Mouse (Mus musculus) embryonic facial prominence, embryonic 12.5 days (tissue): ENCODE results near the gene Astn2. TPM values are rescaled to one million over a fixed set of nuclear protein-coding genes. Genes with fewer than 3 reads are reported as not detected.

ENCODE experiments used
- ATAC-seq: fragments of 200-750 bp; cut with Nextera tagmentation; 2 replicates; pipeline ENCODE4 v1.8.0; 2017; ENCODE audit not compliant: insufficient number of reproducible peaks, insufficient read depth, low FRiP score, low TSS enrichment
- H3K27ac ChIP-seq: fragments of 300-500 bp; sonication (generic); 2 replicates; pipeline ENCODE4 v1.5.1; 2016; ENCODE audit warnings: mild to moderate bottlenecking
- H3K27me3 ChIP-seq: fragments of 300-500 bp; sonication (generic); 2 replicates; pipeline ENCODE4 v1.6.1; 2016; ENCODE audit warnings: mild to moderate bottlenecking, moderate library complexity
- H3K36me3 ChIP-seq: fragments of 300-500 bp; sonication (generic); 2 replicates; pipeline ENCODE4 v1.6.1; 2016; ENCODE audit warnings: mild to moderate bottlenecking
- H3K4me1 ChIP-seq: fragments of 300-500 bp; sonication (generic); 2 replicates; pipeline ENCODE4 v1.6.1; 2016
- H3K4me2 ChIP-seq: fragments of 300-500 bp; sonication (generic); replicated peaks from 2 replicates; pipeline ENCODE4 v1.6.1; 2016; ENCODE audit warnings: mild to moderate bottlenecking, moderate library complexity
- H3K4me3 ChIP-seq: fragments of 300-500 bp; sonication (generic); 2 replicates; pipeline ENCODE4 v1.5.1; 2016; ENCODE audit warnings: mild to moderate bottlenecking
- H3K9ac ChIP-seq: fragments of 300-500 bp; sonication (generic); 2 replicates; pipeline ENCODE4 v1.6.1; 2016; ENCODE audit warnings: mild to moderate bottlenecking, moderate library complexity
- H3K9me3 ChIP-seq: fragments of 300-500 bp; sonication (generic); 2 replicates; pipeline ENCODE4 v1.6.1; 2016; ENCODE audit warnings: mild to moderate bottlenecking, moderate library complexity
- WGBS: fragments of 180-500 bp; shearing (Covaris S2); methylation state at CpG from one replicate; pipeline ENCODE4 v1.1.7; 2016; 5-methylcytosine and 5-hydroxymethylcytosine counted together
- polyA plus RNA-seq: library from polyadenylated mRNA; unstranded; fragments of >200 nt; fragmentation: Nextera tagmentation; extraction: Ambion mirVana; gene quantifications from 2 replicates; pipeline ENCODE4 v1.2.1, GENCODE M21; 2016

Astn2 gene
- polyA plus RNA-seq, 1 experiment from 2014 or later = 1.6 TPM

GRCm38 (mm10) chr4:65402836-65403634 lies 1001.4 kb downstream of the Astn2 start:
- WGBS = 41% methylated on average over 6 of the region's 6 CpGs
- Histone ChIP-seq H3K9ac (no peak overlapping the region), H3K4me3 (no peak overlapping the region), H3K27me3 (no peaks in the 10 kb centered on the region), H3K4me2 (no peak overlapping the region), H3K36me3 (no peaks in the 10 kb centered on the region), H3K9me3 (no peaks in the 10 kb centered on the region), H3K27ac (no peak overlapping the region), H3K4me1 (peaks cover 7% of the 10 kb centered on the region; the same call in 1 of the 2 replicates)
- ATAC-seq = peak; percentile 74

DNA sequence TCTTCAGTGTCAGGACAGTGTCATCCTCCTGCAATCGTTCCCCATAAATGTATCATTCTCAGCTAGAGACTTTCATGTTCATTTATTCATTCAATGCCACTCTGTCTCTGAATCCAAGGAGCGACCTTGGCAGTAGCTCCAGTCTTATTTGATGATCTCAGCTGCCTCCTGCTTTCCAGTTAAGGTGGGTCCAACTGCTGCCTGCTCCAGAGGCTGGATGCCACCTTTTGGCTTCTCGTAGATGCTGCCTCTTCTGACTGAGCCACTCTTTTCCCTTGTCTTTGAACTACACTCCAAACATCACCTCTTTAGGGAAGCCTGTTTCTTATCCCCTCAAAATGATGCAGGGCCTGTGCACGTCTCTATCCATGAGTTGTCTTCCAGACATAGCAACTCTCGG lies 1002.1 kb downstream of the Astn2 start:
- no peak overlapping the region for H3K4me3 ChIP-seq
- H3K9me3 ChIP-seq = no peaks in the 10 kb centered on the region
- no peak overlapping the region for H3K27ac ChIP-seq
- no peak for ATAC-seq
- no peak overlapping the region for H3K9ac ChIP-seq
- peaks cover 7% of the 10 kb centered on the region; the same call in 1 of the 2 replicates for H3K4me1 ChIP-seq
- H3K36me3 ChIP-seq = no peaks in the 10 kb centered on the region
- 76% methylated on average over 5 of the region's 5 CpGs for WGBS
- H3K27me3 ChIP-seq = no peaks in the 10 kb centered on the region
- no peak overlapping the region for H3K4me2 ChIP-seq

DNA sequence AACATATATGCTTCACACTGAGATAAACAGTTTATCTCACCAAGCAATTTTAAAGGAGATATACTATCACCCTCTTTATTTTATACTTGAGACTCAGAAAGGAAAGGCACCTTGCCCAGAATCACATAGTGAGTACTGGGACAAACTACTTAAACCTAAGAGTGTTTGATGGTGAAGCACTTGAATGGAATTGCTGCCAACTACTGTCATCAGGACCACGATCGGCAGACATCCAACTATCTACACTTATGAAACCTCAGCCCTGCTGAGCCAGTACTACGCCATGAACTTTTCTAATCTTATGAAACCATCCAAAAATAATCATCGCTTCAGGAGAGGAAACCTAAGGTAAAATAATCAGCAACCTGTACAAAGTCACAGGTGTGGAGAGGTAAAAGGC lies 1005.0 kb downstream of the Astn2 start:
- no peaks in the 10 kb centered on the region for H3K27me3 ChIP-seq
- whole genome bisulfite sequencing = 97% methylated on average over 4 of the region's 4 CpGs
- no peaks in the 10 kb centered on the region for H3K9me3 ChIP-seq
- H3K4me1 ChIP-seq = peaks cover 7% of the 10 kb centered on the region; the same call in 1 of the 2 replicates
- H3K27ac ChIP-seq = no peak overlapping the region
- H3K36me3 ChIP-seq = no peaks in the 10 kb centered on the region
- H3K4me2 ChIP-seq = no peak overlapping the region
- no peak for ATAC-seq
- no peak overlapping the region for H3K9ac ChIP-seq
- no peak overlapping the region for H3K4me3 ChIP-seq

DNA sequence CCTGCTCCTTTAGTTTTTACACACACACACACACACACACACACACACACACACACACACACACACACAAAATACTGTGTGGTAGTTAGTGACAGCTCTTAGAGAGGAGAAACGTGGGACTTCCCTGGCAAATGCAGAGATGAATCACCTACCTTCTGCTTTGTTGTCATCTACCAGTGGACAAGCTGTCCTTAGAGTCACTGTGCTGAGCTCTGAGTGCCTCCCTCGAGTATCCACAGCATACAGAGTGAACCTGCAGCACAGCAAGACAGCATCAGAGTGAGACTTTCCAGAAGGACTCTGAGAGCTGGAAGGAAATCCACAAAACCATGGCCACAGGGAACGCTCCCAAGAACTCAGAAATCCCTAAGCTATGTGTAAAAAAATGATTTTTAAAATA lies 1007.6 kb downstream of the Astn2 start:
- ATAC-seq = no peak
- Histone ChIP-seq H3K4me2 (no peak overlapping the region), H3K4me3 (no peak overlapping the region), H3K9ac (no peak overlapping the region), H3K27ac (no peak overlapping the region), H3K36me3 (no peaks in the 10 kb centered on the region), H3K9me3 (no peaks in the 10 kb centered on the region), H3K4me1 (no peaks in the 10 kb centered on the region), H3K27me3 (no peaks in the 10 kb centered on the region)
- 69% methylated on average over 3 of the region's 3 CpGs for WGBS

GRCm38 (mm10) chr4:65391001-65391400 lies 1013.4 kb downstream of the Astn2 start:
- Histone ChIP-seq H3K9ac (no peak overlapping the region), H3K4me2 (no peak overlapping the region), H3K27ac (no peak overlapping the region), H3K27me3 (no peaks in the 10 kb centered on the region), H3K4me3 (no peak overlapping the region), H3K4me1 (no peaks in the 10 kb centered on the region), H3K36me3 (no peaks in the 10 kb centered on the region), H3K9me3 (no peaks in the 10 kb centered on the region)
- no peak for ATAC-seq
- 46% methylated on average over 4 of the region's 4 CpGs for WGBS

DNA sequence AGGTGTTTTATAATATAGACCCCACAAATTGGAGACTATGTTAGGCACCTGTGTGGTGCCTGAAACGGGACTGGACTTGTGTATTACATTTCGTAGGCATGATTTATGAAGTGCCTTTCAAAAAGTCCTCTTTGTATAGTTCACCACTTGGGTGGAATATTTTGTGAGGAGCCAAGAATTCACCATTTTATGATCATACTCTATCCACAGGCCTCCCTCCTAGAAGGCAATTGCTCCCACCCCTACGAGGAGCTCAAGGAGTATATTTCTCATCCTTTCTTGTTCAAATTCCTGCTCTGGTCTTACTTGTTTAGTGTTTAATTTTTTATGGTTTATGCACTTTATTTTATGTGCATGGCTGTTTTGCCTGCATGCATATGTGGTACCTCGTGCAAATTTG lies 1021.3 kb downstream of the Astn2 start:
- WGBS = 89% methylated on average over 4 of the region's 4 CpGs
- H3K4me2 ChIP-seq = no peak overlapping the region
- H3K4me1 ChIP-seq = no peaks in the 10 kb centered on the region
- H3K27me3 ChIP-seq = no peaks in the 10 kb centered on the region
- no peak overlapping the region for H3K27ac ChIP-seq
- ATAC-seq = no peak
- no peaks in the 10 kb centered on the region for H3K36me3 ChIP-seq
- no peaks in the 10 kb centered on the region for H3K9me3 ChIP-seq
- H3K9ac ChIP-seq = no peak overlapping the region
- no peak overlapping the region for H3K4me3 ChIP-seq

DNA sequence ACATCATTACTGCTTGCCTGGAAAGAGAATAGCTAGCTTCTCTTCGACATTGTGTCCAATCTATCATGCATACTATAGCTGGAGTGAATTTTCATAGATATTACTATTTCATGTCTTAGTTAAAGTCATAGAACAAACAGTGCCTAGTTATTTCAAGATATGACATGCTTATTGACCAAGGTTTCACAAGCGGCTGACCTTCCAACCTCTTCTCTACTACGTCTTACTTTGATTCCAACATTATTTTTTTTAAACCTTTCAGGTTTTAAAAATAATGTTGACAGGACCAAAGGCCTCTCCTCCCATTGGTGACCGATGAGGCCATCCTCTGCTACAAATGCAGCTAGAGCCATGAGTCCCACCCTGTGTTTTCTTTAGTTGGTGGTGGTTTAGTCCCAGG lies 1025.0 kb downstream of the Astn2 start:
- Histone ChIP-seq H3K9ac (no peak overlapping the region), H3K4me3 (no peak overlapping the region), H3K27me3 (no peaks in the 10 kb centered on the region), H3K9me3 (no peaks in the 10 kb centered on the region), H3K4me2 (no peak overlapping the region), H3K36me3 (no peaks in the 10 kb centered on the region), H3K4me1 (no peaks in the 10 kb centered on the region), H3K27ac (no peak overlapping the region)
- WGBS = 87% methylated on average over 4 of the region's 4 CpGs
- ATAC-seq = no peak

DNA sequence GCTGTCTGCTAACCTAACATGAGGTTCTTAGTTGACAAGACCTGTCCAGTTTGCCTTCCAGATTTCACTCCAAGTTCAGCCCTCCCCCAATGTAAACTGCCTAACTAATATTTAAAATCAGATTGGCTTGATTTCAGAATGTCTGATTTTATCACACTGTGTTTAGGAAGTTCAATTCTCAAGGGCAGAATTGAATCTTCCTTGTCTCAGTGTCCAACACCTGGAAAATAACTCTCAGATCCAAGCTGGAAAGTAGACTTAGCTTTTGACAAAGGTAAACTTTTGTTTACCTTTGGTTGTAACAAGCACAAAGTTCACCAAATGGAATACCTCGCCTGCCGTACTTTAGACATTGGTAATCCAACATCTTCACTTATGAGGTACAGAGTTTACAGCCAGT lies 1027.8 kb downstream of the Astn2 start:
- Histone ChIP-seq H3K4me1 (no peaks in the 10 kb centered on the region), H3K9me3 (no peaks in the 10 kb centered on the region), H3K27me3 (no peaks in the 10 kb centered on the region), H3K4me3 (no peak overlapping the region), H3K9ac (no peak overlapping the region), H3K4me2 (no peak overlapping the region), H3K27ac (no peak overlapping the region), H3K36me3 (no peaks in the 10 kb centered on the region)
- WGBS = 85% methylated on average over 2 of the region's 2 CpGs
- ATAC-seq = no peak

- H3K27ac ChIP-seq = no peak overlapping the region
- no peaks in the 10 kb centered on the region for H3K27me3 ChIP-seq
- 0 out of 2 replicates have a peak, but pooled peaks cover 4% of the 10 kb centered on the region for H3K9me3 ChIP-seq
- 50% methylated on average over 1 of the region's 1 CpGs for WGBS
- no peak overlapping the region for H3K9ac ChIP-seq
- no peak overlapping the region for H3K4me2 ChIP-seq
- no peaks in the 10 kb centered on the region for H3K4me1 ChIP-seq
- H3K4me3 ChIP-seq = no peak overlapping the region
- no peak for ATAC-seq
- no peaks in the 10 kb centered on the region for H3K36me3 ChIP-seq
These were observed 1030.6 kb downstream of the Astn2 start for GRCm38 (mm10) chr4:65373841-65374240.

DNA sequence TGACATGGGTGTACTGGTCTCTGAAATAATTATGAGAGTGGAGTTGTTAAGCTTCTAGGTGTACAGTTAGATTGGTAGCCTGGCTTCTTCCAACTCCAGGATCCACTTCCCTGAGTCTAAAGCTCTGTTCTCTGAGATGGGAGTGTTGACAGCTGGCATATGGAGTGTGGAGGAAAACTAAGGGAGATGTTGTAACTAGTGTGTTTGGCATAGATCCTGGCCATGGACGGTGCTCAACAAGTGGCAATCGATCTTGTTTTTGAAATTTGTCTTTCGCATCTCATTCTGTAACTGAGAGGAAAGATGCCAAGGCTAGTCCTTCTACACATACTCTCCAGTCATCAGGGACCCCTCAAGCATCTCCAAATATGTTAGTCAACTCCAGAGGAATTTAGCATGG lies 1031.7 kb downstream of the Astn2 start:
- Histone ChIP-seq H3K9ac (no peak overlapping the region), H3K4me1 (no peaks in the 10 kb centered on the region), H3K27me3 (no peaks in the 10 kb centered on the region), H3K4me2 (no peak overlapping the region), H3K9me3 (0 out of 2 replicates have a peak, but pooled peaks cover 4% of the 10 kb centered on the region), H3K27ac (no peak overlapping the region), H3K4me3 (no peak overlapping the region), H3K36me3 (no peaks in the 10 kb centered on the region)
- ATAC-seq = no peak
- WGBS = 88% methylated on average over 3 of the region's 3 CpGs

- H3K9me3 ChIP-seq = 0 out of 2 replicates have a peak, but pooled peaks cover 4% of the 10 kb centered on the region
- no peak overlapping the region for H3K4me3 ChIP-seq
- H3K27me3 ChIP-seq = no peaks in the 10 kb centered on the region
- no peak for ATAC-seq
- no peaks in the 10 kb centered on the region for H3K4me1 ChIP-seq
- H3K36me3 ChIP-seq = no peaks in the 10 kb centered on the region
- no peak overlapping the region for H3K4me2 ChIP-seq
- H3K9ac ChIP-seq = no peak overlapping the region
- no peak overlapping the region for H3K27ac ChIP-seq
These were observed 1037.3 kb downstream of the Astn2 start for GRCm38 (mm10) chr4:65367135-65367534.

DNA sequence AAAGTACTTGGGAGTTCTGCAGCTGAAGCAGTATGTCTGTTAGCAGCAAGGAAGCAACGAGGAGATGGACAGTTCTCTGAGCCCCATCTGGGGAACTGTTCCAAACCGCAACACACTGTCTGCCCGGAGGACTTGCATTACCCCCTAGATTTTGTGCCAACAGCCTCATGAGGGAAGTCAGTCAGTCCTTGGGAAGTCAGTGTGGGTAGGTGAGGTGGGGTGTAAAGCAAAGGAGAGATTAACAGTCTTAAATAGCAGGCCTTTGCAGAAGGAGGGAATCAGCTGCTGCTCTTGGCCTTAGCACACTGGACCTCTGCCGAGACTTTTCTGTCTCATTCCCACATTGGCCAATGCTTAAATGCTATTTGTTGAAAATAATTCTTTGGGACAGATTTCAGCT lies 1049.8 kb downstream of the Astn2 start:
- 73% methylated on average over 4 of the region's 4 CpGs for WGBS
- Histone ChIP-seq H3K9me3 (no peaks in the 10 kb centered on the region), H3K9ac (no peak overlapping the region), H3K27me3 (no peaks in the 10 kb centered on the region), H3K27ac (no peak overlapping the region), H3K4me1 (no peaks in the 10 kb centered on the region), H3K4me3 (no peak overlapping the region), H3K4me2 (no peak overlapping the region), H3K36me3 (no peaks in the 10 kb centered on the region)
- ATAC-seq = no peak
